8 mouse cellular contexts compared by ENCODE assay signal in the genomic region with DNA sequence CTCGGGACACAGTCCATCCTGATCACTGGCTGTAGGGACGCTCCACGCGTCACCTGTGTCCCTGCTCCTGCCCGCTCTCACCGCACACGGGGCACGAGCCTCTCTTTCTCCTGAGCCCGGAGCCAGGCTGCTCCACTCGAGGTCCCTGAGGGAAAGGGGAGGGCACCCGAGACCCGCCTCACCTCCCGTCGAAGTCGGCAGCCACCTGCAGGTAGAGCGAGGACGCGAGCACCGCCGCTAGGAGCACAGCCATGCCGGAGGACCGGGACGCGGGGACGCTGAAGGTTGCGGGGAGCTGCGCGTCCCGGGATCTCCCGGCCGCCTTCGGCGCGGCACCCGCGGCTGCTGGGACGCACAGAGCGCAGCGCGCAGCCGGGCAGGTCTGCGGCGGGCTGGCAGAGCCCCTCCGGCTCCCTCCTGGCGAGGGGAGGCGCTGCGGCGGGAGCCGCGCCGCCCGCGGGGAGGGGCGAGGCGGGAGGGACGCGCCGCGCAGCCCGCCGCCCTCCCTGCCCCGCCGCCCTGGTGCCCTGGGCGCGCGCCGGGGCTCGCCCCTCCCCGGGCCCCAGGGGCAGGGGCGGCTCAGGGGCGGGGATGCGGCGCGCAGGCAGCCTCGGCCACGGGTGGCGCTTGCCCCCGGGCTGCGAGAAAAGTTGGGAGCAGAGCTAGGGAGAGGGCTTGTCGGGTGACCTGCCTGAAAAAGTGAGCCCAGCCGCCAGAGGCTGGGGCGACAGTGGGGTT. TPM values are rescaled to one million over a fixed set of nuclear protein-coding genes. Genes with fewer than 3 reads are reported as not detected.
DNase-seq lines count a peak whose midpoint lies in the region; ATAC-seq and TF ChIP-seq lines count a peak whose summit lies in the region.

Npnt (minus strand) TSS at position 501 of the 738 bp plus-strand sequence.

- H3K4me2 ChIP-seq in limb, embryonic 14.5 days (replicated peaks; ENCODE audit: low read depth, low read length, severe bottlenecking), result peak within 1 kb of the TSS; percentile 99
- H3K4me2 ChIP-seq in midbrain, embryonic 14.5 days (ENCODE audit: low read length), result peak within 1 kb of the TSS; percentile 98

- WGBS in limb, embryonic 14.5 days, result under 1% methylated on average over 39 of the region's 82 CpGs
- WGBS in midbrain, embryonic 14.5 days, result under 1% methylated on average over 69 of the region's 82 CpGs

- no peak for ATAC-seq in erythroblast, adult 5-6 weeks (replicated peaks; ENCODE audit: low FRiP score, poor library complexity, severe bottlenecking)
- peak; percentile 82 for ATAC-seq in limb, embryonic 14.5 days (ENCODE audit: low FRiP score, low read depth)
- ATAC-seq in midbrain, embryonic 14.5 days (ENCODE audit: low FRiP score, low TSS enrichment), result peak; percentile 79

- H3K27me3 ChIP-seq in erythroblast, embryonic 14.5 days (ENCODE audit: control insufficient read depth), result peaks cover 44% of the 10 kb centered on the region
- no peaks in the 10 kb centered on the region; the same call in 1 of the 2 replicates for H3K27me3 ChIP-seq in limb, embryonic 14.5 days (ENCODE audit: control insufficient read depth, insufficient read depth, low read length)
- H3K27me3 ChIP-seq in midbrain, embryonic 14.5 days (ENCODE audit: control insufficient read depth, insufficient read depth, low read length), result peaks cover 3% of the 10 kb centered on the region; the same call in 1 of the 2 replicates

- TF ChIP-seq POLR2A in limb, embryonic 14.5 days (IDR thresholded peaks at IDR 0.05; ENCODE audit: borderline replicate concordance, extremely low read depth, insufficient read depth, insufficient read length), result no peak

- no peaks in the 10 kb centered on the region for H3K36me3 ChIP-seq in erythroblast, embryonic 14.5 days (ENCODE audit: control insufficient read depth)
- H3K36me3 ChIP-seq in limb, embryonic 14.5 days (ENCODE audit: control insufficient read depth, insufficient read depth, low read length), result no peaks in the 10 kb centered on the region
- no peaks in the 10 kb centered on the region for H3K36me3 ChIP-seq in midbrain, embryonic 14.5 days (ENCODE audit: control insufficient read depth, insufficient read depth, low read length)

- peaks cover 4% of the 10 kb centered on the region for H3K4me1 ChIP-seq in erythroblast, embryonic 14.5 days (ENCODE audit: control insufficient read depth)
- peaks cover 3% of the 10 kb centered on the region; the same call in 1 of the 2 replicates for H3K4me1 ChIP-seq in limb, embryonic 14.5 days (ENCODE audit: control insufficient read depth, insufficient read depth, low read length)
- H3K4me1 ChIP-seq in midbrain, embryonic 14.5 days (ENCODE audit: control insufficient read depth, insufficient read depth, low read length), result peaks cover 11% of the 10 kb centered on the region; the same call in 1 of the 2 replicates

- DNase-seq in adrenal gland, postnatal 14 days, result peak; percentile 48
- DNase-seq in frontal cortex, postnatal 36 days (ENCODE audit: low spot score in 2 of 2), result peak; percentile 36
- DNase-seq in kidney, adult 11 months, result peak; percentile 36
- DNase-seq in limb, embryonic 14.5 days (ENCODE audit: low spot score), result peak; percentile 30
- DNase-seq in midbrain, embryonic 14.5 days, result peak; percentile 80
- DNase-seq in thymus, adult 18-20 months, result peak; percentile 14 to 18

- peak within 1 kb of the TSS; percentile 51 for H3K4me3 ChIP-seq in erythroblast, embryonic 14.5 days (replicated peaks)
- peak within 1 kb of the TSS; percentile 64 for H3K4me3 ChIP-seq in limb, embryonic 14.5 days (replicated peaks; ENCODE audit: low read length)
- peak within 1 kb of the TSS; percentile 71 for H3K4me3 ChIP-seq in midbrain, embryonic 14.5 days (replicated peaks; ENCODE audit: low read depth, low read length)

- no peak within 1 kb of the TSS for H3K27ac ChIP-seq in limb, embryonic 14.5 days (replicated peaks; ENCODE audit: low read depth, low read length)
- H3K27ac ChIP-seq in midbrain, embryonic 14.5 days (replicated peaks; ENCODE audit: low read depth, low read length), result peak within 1 kb of the TSS; percentile 28; the same call in 1 of the 2 replicates

- H3K9me3 ChIP-seq in erythroblast, embryonic 14.5 days (ENCODE audit: control insufficient read depth, low read length), result peaks cover 4% of the 10 kb centered on the region; the same call in 1 of the 2 replicates
- H3K9me3 ChIP-seq in limb, embryonic 14.5 days (ENCODE audit: control insufficient read depth, low read length), result no peaks in the 10 kb centered on the region
- no peaks in the 10 kb centered on the region for H3K9me3 ChIP-seq in midbrain, embryonic 14.5 days (ENCODE audit: control insufficient read depth, low read length)

- peak within 1 kb of the TSS; percentile 62 for H3K9ac ChIP-seq in limb, embryonic 14.5 days (ENCODE audit: low read depth, low read length, severe bottlenecking)
- H3K9ac ChIP-seq in midbrain, embryonic 14.5 days (replicated peaks; ENCODE audit: low read length), result peak within 1 kb of the TSS; percentile 66

RNA-seq across cellular contexts. Expression of gene Npnt, which starts in this region (rescaled TPM):
- not detected in 2 replicates for polyA plus RNA-seq in erythroblast, embryonic 14.5 days (2012)
- total RNA-seq in erythroblast, adult 5-6 weeks (2015; ENCODE audit: low replicate concordance), result not detected in 2 replicates
- total RNA-seq in erythroblast, adult 5-6 weeks (2017; ENCODE audit: low replicate concordance), result not detected in 2 replicates
- total RNA-seq in adrenal gland, postnatal 14 days (2021), result 21.2 and 25.8 TPM in 2 replicates
- polyA plus RNA-seq in limb, embryonic 14.5 days (2012; rRNA removed), result 39.4 and 41.7 TPM in 2 replicates
- polyA plus RNA-seq in limb, embryonic 14.5 days (2014; fragmentation: Nextera tagmentation; extraction: Ambion mirVana), result 45.4 and 45.9 TPM in 2 replicates
- polyA plus RNA-seq in midbrain, embryonic 14.5 days (2014; fragmentation: Nextera tagmentation; extraction: Ambion mirVana), result 18.6 and 28.0 TPM in 2 replicates

Comparison
In these comparisons a context has a peak if more than half of its experiments do, and no peak if none do; other contexts are left out.
1. RNA of gene Npnt (total RNA-seq): 21.2 to 25.8 TPM in adrenal gland, postnatal 14 days; not detected in erythroblast, adult 5-6 weeks; every median in the first group is over 10 times any median in the second.
2. RNA of gene Npnt (polyA plus RNA-seq): 39.4 to 45.9 TPM in limb, embryonic 14.5 days and 18.6 to 28.0 TPM in midbrain, embryonic 14.5 days; not detected in erythroblast, embryonic 14.5 days; every median in the first group is over 10 times any median in the second.
3. DNase-seq: peak in every context shown above with its lines; median percentile 80 in midbrain, embryonic 14.5 days; 48 in adrenal gland, postnatal 14 days; 36 in frontal cortex, postnatal 36 days; 36 in kidney, adult 11 months; 30 in limb, embryonic 14.5 days; 16 in thymus, adult 18-20 months.
4. Peak in every context shown above with its lines, with median percentiles within 50 percentile points of each other: H3K4me3 ChIP-seq.